Mouse (Mus musculus): ENCODE results near the gene Il1r2. TPM values are rescaled to one million over a fixed set of nuclear protein-coding genes. Genes with fewer than 3 reads are reported as not detected.

Il1r2 gene
- polyA plus RNA-seq (2015; fragmentation: Nextera tagmentation; extraction: Ambion mirVana): 0.75 and 1.1 TPM in 2 replicates

DNA sequence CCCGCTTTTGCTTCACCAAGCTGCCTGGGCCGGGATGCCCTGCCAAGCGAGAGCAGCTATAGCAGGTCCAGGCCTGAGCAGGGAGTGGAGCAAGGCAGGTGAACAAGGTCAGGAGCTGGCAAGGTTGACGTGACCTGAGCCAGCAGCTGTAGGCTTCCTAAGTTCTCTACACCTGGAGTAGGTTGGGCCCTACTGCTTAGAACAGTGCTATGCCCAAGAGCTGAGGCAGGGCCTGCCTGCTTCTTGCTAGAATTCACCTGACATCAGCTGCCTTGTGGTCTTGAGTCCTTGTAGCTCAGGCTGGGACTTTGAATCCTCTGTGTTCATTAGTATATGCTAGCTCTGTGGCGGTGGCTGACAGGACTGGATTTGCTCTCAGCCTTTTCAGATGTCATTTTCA is at the start of gene Il1r2:
Gene Il1r2 (plus strand): TSS at position 301 of the 400 bp plus-strand sequence.

Other genes with a start within 250 kb of the Il1r2 start
- gene Map4k4, start 173.2 kb upstream of the Il1r2 start, polyA plus RNA-seq (2015; fragmentation: Nextera tagmentation; extraction: Ambion mirVana): 34.7 and 37.0 TPM in 2 replicates
- 1.1 and 1.3 TPM in 2 replicates for gene Il1r1, start 151.0 kb downstream of the Il1r2 start, polyA plus RNA-seq (2015; fragmentation: Nextera tagmentation; extraction: Ambion mirVana)